Mouse (Mus musculus) lung, postnatal 0 days (tissue): Measurements from ENCODE around the gene Zfp108.

Experiments used
- CTCF ChIP-seq: IDR thresholded peaks from 2 replicates; pipeline ENCODE4 v1.5.1; 2016; ENCODE audit warnings: antibody characterized with exemption, mild to moderate bottlenecking
- EP300 ChIP-seq: IDR thresholded peaks from 2 replicates; pipeline ENCODE4 v1.6.1; 2016; ENCODE audit warnings: antibody characterized with exemption, mild to moderate bottlenecking, control low read depth

DNA sequence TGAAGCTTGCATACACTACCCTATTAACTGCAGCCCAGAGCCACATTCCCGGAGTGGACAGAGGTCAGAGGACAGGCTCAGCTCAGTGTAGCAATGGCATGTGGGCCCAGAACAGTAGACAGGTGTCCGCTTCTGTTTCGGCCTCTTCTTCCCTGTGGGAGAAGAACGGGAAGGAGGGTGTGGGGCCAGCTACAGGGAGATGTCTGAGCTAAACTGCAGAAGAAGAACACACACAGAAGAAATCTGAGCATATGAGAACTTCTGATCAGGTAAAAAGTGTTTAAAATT, 26.2 kb downstream of the Zfp108 start:
- no peak for TF ChIP-seq CTCF
- TF ChIP-seq EP300 = no peak
